Mouse (Mus musculus) thymus, adult 2 months (tissue): ENCODE measurements at regions not wholly inside any gene's neighbourhood (a gene's known extent, or its start where the extent isn't known, plus 50 kb on each side); places are given as distances from the start of the nearest gene placed in this dataset.

ENCODE experiments used
- CTCF ChIP-seq: fragments of 200-500 bp; IDR thresholded peaks from 2 replicates; pipeline ENCODE4 v1.5.1; 2012; ENCODE audit warnings: mild to moderate bottlenecking, control low read depth, low read length, moderate library complexity, borderline replicate concordance; ENCODE audit not compliant: control insufficient read depth, poor library complexity, insufficient read depth; ENCODE audit errors: extremely low read depth
- POLR2A ChIP-seq: fragments of 200-500 bp; IDR thresholded peaks from 2 replicates; pipeline ENCODE4 v1.6.1; 2012; ENCODE audit warnings: mild to moderate bottlenecking, low read length, control low read depth, moderate library complexity; ENCODE audit not compliant: control insufficient read depth, poor library complexity, insufficient read depth; ENCODE audit errors: extremely low read depth

GRCm38 (mm10) chr15:40017597-40017996 is 116.6 kb upstream of the 9330182O14Rik start:
- no peak for TF ChIP-seq CTCF
- TF ChIP-seq POLR2A: no peak
